Mouse (Mus musculus): ENCODE data around the gene Ick.
A peak's percentile ranks its signal among the peaks of the same experiment; 100 is the strongest.
"Not testable (repeated sequence)": the region's sequence is repeated elsewhere in the genome, so short reads cannot be mapped to it uniquely, and the experiment has no call there.

Gene Ick

DNA sequence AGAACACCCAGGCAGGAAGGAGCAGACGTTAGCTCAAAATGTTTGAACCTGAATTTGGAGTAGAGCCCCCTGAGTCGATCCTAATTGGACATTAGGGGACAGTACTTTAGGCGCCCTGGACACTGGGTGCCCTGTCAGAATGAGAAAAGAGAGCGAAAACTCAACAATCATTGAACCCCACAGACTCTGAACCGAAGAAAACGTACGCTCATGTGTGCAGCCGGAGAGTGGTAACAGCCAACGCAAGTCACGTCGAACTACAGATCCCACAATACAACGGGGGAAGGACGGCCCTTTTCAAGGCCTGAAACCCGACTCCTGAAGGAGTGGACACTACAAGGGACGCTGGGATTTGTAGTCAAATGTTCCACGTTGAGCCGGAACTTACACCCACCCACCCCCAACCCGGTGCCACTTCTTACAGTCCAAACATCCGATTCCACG, at the start of gene Ick, which contains the start of gene Fbxo9:
TSS of gene Ick (plus strand) at position 397 of the 444 bp plus-strand sequence.
TSS of gene Fbxo9 (minus strand) at position 270 of the 444 bp plus-strand sequence.
- peak; percentile 49 for DNase-seq (ENCODE audit: low spot score)

DNA sequence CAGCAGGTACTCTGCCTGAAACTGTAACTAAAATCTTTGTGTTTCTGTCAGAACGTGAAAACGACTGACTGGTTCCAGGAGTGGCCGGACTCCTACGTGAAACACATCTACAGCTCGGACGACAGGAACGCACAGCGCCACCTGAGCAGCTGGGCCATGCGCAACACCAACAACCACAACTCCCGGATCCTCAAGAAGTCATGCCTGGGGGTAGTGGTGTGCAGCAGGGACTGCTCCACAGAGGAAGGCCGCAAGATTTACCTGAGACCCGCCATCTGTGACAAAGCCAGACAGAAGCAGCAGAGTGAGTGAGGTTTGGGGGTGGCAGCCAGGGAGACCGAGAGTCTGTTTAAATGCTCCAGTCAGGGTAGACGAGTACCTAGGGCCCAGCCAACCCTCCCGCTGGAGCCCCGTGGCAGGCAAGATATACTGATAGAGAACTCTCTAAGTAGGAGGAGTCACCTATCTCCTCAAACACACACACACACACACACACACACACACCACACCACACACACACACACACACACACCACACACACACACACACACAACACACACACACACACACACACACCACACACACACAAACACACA, 49.4 kb upstream of the Ick start:
- DNase-seq (ENCODE audit: low spot score), result no peak

DNA sequence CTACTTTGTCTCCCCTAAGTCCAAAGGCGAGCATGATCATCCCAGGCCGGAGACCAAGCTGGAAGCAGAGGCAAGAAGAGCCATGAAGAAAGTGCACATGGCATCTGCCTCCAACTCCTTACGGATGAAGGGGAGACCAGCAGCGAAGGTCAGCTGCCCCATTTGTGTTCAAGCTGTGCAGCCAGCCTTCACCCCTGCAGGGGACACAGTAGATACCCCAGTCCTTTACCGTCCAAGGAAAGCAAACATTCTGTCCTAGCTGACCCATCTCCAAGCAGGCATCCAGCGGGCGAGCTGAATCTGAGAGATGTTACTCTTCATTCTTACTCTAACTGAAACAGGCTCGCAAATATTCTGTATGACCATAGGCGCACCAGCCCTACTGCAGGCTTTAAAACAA, 46.6 kb upstream of the Ick start:
- DNase-seq (ENCODE audit: low spot score), result no peak

DNA sequence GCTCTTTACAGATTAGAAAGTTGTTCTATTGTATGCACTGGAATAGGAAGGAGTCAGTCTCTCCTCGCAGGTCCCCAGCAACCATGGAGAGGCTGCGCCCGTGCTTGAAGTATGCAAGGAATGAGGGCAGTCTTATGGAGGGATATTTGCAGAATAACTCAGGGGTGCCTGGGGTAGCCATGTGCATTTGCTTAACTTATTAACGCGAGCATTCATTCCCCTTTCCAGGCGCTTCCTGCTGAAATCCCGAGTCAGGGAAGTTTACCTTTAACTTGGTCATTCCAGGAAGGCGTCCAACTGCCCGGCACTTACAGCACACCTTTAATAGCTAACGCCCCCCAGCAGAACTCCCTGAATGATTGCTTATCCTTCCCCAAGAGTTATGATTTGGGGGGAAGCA, 44.9 kb upstream of the Ick start:
- no peak for DNase-seq (ENCODE audit: low spot score)

DNA sequence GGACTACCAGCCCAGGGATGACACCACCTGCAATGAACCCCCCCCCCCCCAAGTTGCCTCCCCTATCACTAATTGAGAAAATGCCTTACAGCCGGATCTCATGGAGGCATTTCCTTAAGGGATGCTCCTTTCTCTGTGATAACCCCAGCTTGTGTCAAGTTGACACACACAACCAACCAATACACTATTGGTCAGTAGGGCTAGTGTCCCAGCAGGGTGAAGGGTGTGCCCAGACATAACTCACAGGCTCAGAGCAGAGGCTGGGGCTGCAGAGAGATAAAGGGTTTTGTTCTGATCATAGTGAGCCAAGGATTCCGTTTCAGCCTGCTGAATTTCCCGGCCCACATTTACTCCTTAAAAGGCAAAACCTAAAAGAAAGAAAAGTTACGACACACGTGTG, 38.5 kb upstream of the Ick start:
- no peak for DNase-seq (ENCODE audit: low spot score)

- DNase-seq (ENCODE audit: low spot score), result no peak
Measured at GRCm38 (mm10) chr9:78071626-78072025, 37.4 kb upstream of the Ick start.

- not testable (repeated sequence) for DNase-seq (ENCODE audit: low spot score)
Measured at GRCm38 (mm10) chr9:78073291-78073690, 35.7 kb upstream of the Ick start.

- DNase-seq (ENCODE audit: low spot score), result no peak
Measured at GRCm38 (mm10) chr9:78073713-78074340, 35.2 kb upstream of the Ick start.

GRCm38 (mm10) chr9:78075256-78075655, 33.7 kb upstream of the Ick start:
- no peak for DNase-seq (ENCODE audit: low spot score)

DNA sequence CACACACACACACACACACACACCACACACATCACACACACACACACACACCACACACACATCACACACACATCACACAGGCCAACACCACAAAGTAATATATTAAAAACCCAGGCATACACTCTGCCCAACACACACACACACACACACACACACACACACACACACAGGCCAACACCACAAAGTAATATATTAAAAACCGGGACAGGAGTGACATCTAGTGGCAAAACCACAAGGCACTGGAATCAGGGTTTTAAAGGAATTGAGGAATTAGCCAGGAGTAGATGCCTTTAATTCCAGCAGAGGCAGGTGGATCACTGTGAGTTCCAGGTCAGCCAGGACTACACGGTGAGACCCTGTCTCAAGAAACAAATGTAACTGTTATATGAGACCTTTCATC, 30.8 kb upstream of the Ick start:
- no peak for DNase-seq (ENCODE audit: low spot score)

DNA sequence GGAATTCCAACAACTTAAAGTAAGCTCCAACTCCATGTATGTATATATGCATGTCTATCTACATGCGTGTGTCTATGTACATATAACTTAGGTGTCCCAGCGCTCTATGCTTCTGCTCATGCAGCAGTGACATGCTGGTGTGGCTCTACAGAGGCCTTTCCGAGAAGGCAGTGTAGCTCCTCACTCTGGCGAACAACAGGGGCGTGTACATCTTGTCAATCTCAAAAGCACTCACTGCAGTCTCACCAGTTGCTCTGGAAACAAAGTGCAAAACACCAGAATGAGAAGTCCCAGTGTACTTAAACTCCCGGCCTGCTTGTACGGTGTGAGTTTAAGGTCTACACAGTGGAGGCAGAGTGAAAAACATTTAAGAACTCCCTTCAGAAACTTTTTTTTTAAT, 27.2 kb upstream of the Ick start:
- no peak for DNase-seq (ENCODE audit: low spot score)

DNA sequence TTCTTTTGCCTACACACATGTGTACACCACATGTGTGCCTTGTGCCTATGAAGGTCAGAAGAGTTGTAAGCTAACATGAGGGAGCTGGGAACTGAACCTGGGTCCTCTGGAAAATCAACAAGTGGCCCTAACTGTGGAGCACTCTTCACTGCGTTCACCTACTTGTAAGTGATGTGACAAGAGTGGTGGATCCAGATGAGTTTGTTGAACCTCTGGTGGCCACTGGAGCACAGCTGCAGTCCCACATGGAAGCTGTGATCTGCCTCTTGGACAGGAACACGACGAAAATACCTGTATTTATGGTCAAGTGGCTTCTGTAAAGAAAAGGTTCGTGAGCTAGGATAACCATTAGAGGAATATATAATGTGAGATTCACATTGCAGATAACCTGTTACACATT, 24.7 kb upstream of the Ick start:
- DNase-seq (ENCODE audit: low spot score), result no peak

DNA sequence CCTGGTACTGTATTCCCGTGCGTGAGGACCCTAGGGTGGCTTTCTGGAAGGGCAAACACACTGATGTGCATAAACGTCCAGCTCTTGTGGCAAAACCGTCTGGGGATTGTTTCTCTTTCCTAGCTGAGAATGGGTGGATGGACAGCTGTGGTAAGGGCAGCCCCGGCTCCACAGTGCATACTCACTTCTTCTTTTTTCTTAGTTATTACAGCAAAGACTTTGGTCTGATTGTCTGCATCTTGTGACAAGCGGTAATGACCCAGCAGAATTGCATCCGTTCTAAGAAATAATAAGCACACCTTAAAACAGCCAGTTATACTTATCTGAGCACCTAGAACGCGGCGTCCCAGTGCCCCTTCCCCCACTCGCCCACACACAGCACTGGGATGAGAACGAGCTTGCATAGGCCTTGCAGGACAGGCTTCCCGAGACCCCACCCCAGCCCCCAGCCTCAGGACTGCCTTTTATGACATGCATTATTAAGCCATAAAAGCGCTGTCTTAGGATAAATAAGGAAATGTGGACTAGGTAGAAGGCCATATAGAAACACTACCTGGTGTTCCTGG, 23.2 kb upstream of the Ick start:
- no peak for DNase-seq (ENCODE audit: low spot score)

GRCm38 (mm10) chr9:78087751-78088150, 21.2 kb upstream of the Ick start:
- no peak for DNase-seq (ENCODE audit: low spot score)

DNA sequence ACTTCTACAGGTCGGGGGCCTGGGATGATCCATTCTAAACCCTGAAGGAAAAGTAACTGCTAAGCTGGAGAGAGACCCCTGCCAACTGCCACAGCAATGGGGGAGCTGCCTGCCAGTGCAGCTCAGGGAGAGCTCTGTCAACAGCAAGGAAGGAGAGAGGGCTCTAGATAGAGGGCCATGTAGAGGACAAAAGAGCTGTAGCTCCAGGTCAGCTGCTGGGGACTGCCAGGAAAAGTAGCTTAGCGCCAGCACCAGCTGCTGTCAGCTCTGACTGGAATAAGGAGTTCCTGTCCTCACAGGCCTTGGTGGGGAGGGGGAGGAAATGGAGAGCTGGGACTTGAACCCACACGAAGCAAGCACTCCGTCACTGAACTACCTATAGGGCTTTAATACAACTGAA, 20.5 kb upstream of the Ick start:
- no peak for DNase-seq (ENCODE audit: low spot score)

- no peak for DNase-seq (ENCODE audit: low spot score)
Measured at GRCm38 (mm10) chr9:78088971-78089370, 20.0 kb upstream of the Ick start.

- no peak for DNase-seq (ENCODE audit: low spot score)
Measured at GRCm38 (mm10) chr9:78089906-78090305, 19.1 kb upstream of the Ick start.

DNA sequence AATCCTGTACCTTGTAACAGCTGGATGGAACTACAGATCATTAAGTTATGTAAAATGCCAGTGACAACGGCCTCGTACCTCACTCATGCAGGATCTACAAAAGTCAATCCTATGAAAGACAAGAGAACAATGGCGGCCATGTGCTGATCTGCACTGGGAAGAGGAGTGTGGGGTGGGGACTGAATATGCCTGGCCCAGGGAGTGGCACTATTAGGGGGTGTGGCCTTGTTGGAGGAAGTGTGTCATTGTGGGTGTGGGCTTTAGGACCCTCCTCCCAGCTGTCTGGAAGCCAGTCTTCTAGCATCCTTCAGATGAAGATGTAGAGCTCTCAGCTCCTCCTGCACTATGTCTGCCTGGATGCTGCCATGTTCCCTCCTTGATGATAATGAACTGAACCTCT, 18.4 kb upstream of the Ick start:
- DNase-seq (ENCODE audit: low spot score), result no peak

DNA sequence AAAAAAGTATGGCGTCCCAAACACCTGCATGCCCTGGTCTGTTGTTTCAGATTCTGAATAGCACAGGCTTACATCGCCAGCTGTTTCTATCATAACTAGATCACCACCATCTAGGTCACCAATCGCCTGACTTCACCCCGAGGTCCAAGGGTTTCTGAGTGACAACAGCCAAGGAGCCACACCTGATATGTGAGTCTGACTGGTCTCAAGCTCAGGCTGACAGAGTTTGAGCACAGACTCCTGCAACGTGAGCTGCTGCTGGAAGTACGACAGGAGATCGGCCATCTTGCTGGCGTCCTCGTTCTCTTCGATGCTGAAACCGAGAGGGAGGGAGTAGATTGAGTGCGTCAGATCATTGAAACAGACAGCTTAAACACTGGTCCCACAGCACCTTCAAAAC, 13.3 kb upstream of the Ick start:
- no peak for DNase-seq (ENCODE audit: low spot score)

DNA sequence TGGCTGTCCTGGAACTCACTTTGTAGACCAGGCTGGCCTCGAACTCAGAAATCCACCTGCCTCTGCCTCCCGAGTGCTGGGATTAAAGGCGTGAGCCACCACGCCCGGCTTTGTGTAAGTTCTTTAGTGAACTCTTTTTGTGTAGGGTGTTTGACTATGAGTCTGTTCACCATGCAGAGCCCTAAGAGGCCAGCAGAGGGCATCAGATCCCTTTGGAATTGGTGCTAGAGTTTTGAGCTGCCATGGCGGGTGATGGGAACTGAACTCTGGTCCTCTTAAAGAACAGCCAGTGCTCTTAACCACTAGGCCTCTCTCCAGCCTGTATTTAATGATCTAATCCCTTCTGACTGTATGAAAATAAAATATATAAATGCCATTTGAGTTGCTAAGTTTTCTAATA, 12.6 kb upstream of the Ick start:
- DNase-seq (ENCODE audit: low spot score), result no peak

DNA sequence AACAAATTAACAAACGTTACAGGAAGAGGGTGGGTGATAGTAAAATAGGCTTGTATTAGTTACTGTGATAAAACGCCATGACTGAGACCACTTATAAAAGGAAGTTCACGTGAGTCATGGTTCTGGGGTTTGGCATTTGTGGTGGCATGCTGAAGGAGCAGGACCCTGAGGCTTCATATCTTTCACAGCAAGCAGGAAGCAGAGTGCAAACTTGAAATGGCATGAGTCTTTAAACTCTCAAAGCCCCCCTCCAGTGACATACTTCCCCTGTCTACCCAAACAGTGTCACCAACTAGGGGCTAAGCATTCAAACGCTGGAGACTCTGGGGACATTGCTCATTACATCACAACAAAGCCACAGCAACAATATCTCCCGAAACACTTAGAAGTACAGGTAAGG, 8.0 kb upstream of the Ick start:
- no peak for DNase-seq (ENCODE audit: low spot score)

DNA sequence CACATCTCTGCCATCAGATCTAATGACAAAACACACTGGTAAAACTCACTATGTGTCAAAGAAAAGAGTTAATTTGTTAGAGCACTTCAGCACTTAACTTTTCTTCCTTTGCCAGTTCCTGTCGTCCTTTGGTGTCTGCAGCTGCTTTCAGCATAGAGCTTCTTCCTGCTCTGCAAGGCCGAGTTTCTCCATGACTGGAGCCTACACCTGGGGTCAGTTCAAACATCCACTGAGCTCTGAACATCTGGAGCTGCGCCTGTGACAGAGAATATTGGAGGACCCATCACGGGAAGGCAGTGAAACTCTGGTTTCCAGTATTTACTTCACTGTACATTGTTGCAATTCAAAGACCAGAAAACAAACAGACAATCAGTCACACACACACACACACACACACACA, 7.6 kb upstream of the Ick start:
- no peak for DNase-seq (ENCODE audit: low spot score)

GRCm38 (mm10) chr9:78103965-78104560, 4.9 kb upstream of the Ick start:
- no peak for DNase-seq (ENCODE audit: low spot score)
